9 mouse cellular contexts compared by ENCODE assay signal in genomic region chr2:32631737-32632394, GRCm38 (mm10). TPM values are rescaled to one million over a fixed set of nuclear protein-coding genes. Genes with fewer than 3 reads are reported as not detected.
DNase-seq lines count a peak whose midpoint lies in the region; ATAC-seq lines count a peak whose summit lies in the region.
"Had no signal": no experiment of that assay in that cellular context is flagged by ENCODE, and none has a peak within 500 bp of the region (broad histone marks: within the 10 kb centered on the region; RNA-seq: fewer than 3 reads in every experiment).

No protein-coding gene starts in this region.

- ATAC-seq in inflammation-experienced regulatory T-cells, adult 6 months: peak; percentile 61
- peak; percentile 83 for ATAC-seq in megakaryocyte progenitor cell, adult 5-6 weeks (replicated peaks; ENCODE audit: poor library complexity)

- DNase-seq in urinary bladder, postnatal 14 days (ENCODE audit: low spot score): peak; percentile 84
- no peak for DNase-seq in urinary bladder, adult 2 months (ENCODE audit: low spot score)
- peak; percentile 78 to 86 for DNase-seq in cerebellum, postnatal 25 days
- DNase-seq in gastrocnemius, postnatal 14 days: peak; percentile 82
- DNase-seq in left cerebral cortex, postnatal 14 days (ENCODE audit: low spot score in 2 of 2): peak; percentile 81 to 82
- peak; percentile 55 to 77 for DNase-seq in spleen, adult 18-20 months

- intact Hi-C loops in gastrocnemius, postnatal 14 days (cut with DNase I; ENCODE audit: low total_unique reads): loop anchor here (2.0 kb wide), 1 partner anchor 59 kb away; no protein-coding TSS in a partner anchor
- intact Hi-C loops in left cerebral cortex, postnatal 14 days (cut with DNase I): loop anchor here (1.0 kb wide), 1 partner anchor 57 kb away; no protein-coding TSS in a partner anchor

RNA-seq across cellular contexts. Expression of gene Ak1, which starts 10.3 kb away (rescaled TPM):
- 43.8 and 59.1 TPM in 2 replicates for polyA plus RNA-seq in urinary bladder, adult 2 months (2012; rRNA removed)
- total RNA-seq in gastrocnemius, postnatal 14 days (2021): 1,000 to 10,000 TPM; 1,800 to 1,917 TPM
- polyA plus RNA-seq in inflammation-experienced regulatory T-cells, adult 6 months (2017; shearing (Covaris generic)): under 1 TPM in 1 of 3 experiments, not detected in 2; 0.52 TPM
- total RNA-seq in left cerebral cortex, postnatal 14 days (2021): 100 to 1,000 TPM; 162 to 164 TPM
- 0.12 and 1.8 TPM in 2 replicates for total RNA-seq in megakaryocyte progenitor cell, adult 5-6 weeks (2015)
- 0.12 and 0.14 TPM in 2 replicates for total RNA-seq in megakaryocyte progenitor cell, adult 5-6 weeks (2017)

RNA-seq across cellular contexts. Expression of gene Eng, which starts 14.5 kb away (rescaled TPM):
- 59.8 and 73.9 TPM in 2 replicates for polyA plus RNA-seq in urinary bladder, adult 2 months (2012; rRNA removed)
- 10 to 100 TPM; 46.8 to 49.3 TPM for total RNA-seq in gastrocnemius, postnatal 14 days (2021)
- polyA plus RNA-seq in inflammation-experienced regulatory T-cells, adult 6 months (2017; shearing (Covaris generic)): not detected
- 10 to 100 TPM; 30.7 to 34.5 TPM for total RNA-seq in left cerebral cortex, postnatal 14 days (2021)
- total RNA-seq in megakaryocyte progenitor cell, adult 5-6 weeks (2015): 14.7 and 15.5 TPM in 2 replicates
- 6.9 and 8.5 TPM in 2 replicates for total RNA-seq in megakaryocyte progenitor cell, adult 5-6 weeks (2017)

RNA-seq across cellular contexts. Expression of gene St6galnac6, which starts 32.4 kb away (rescaled TPM):
- 20.8 and 33.1 TPM in 2 replicates for polyA plus RNA-seq in urinary bladder, adult 2 months (2012; rRNA removed)
- total RNA-seq in gastrocnemius, postnatal 14 days (2021): 10 to 100 TPM; 42.7 to 51.0 TPM
- 1 to 10 TPM; 3.4 to 5.1 (median 4.3) TPM for polyA plus RNA-seq in inflammation-experienced regulatory T-cells, adult 6 months (2017; shearing (Covaris generic))
- 100 to 1,000 TPM; 110 to 114 TPM for total RNA-seq in left cerebral cortex, postnatal 14 days (2021)
- total RNA-seq in megakaryocyte progenitor cell, adult 5-6 weeks (2015): 7.9 and 9.4 TPM in 2 replicates
- 19.0 and 24.4 TPM in 2 replicates for total RNA-seq in megakaryocyte progenitor cell, adult 5-6 weeks (2017)

RNA-seq across cellular contexts. Expression of gene St6galnac4, which starts 45.0 kb away (rescaled TPM):
- 13.3 and 16.1 TPM in 2 replicates for polyA plus RNA-seq in urinary bladder, adult 2 months (2012; rRNA removed)
- total RNA-seq in gastrocnemius, postnatal 14 days (2021): 10 to 100 TPM; 25.6 to 26.3 TPM
- 10 to 100 TPM; 31.5 to 42.6 (median 33.5) TPM for polyA plus RNA-seq in inflammation-experienced regulatory T-cells, adult 6 months (2017; shearing (Covaris generic))
- total RNA-seq in left cerebral cortex, postnatal 14 days (2021): 10 to 100 TPM; 36.2 to 38.4 TPM
- 26.2 and 33.1 TPM in 2 replicates for total RNA-seq in megakaryocyte progenitor cell, adult 5-6 weeks (2015)
- 38.7 and 40.4 TPM in 2 replicates for total RNA-seq in megakaryocyte progenitor cell, adult 5-6 weeks (2017)

RNA-seq across cellular contexts. Expression of gene 9430097D07Rik, which starts 56.4 kb away (rescaled TPM):
- 0.07 TPM in 1 of 2 replicates, not detected in the other for polyA plus RNA-seq in urinary bladder, adult 2 months (2012; rRNA removed)
- not detected for total RNA-seq in gastrocnemius, postnatal 14 days (2021)
- under 1 TPM in 1 of 3 experiments, not detected in 2; 0.31 TPM for polyA plus RNA-seq in inflammation-experienced regulatory T-cells, adult 6 months (2017; shearing (Covaris generic))
- 1 to 10 TPM in 1 of 2 experiments, under 1 TPM in 1; 0.86 to 1.1 TPM for total RNA-seq in left cerebral cortex, postnatal 14 days (2021)
- not detected in 2 replicates for total RNA-seq in megakaryocyte progenitor cell, adult 5-6 weeks (2015)
- not detected in 2 replicates for total RNA-seq in megakaryocyte progenitor cell, adult 5-6 weeks (2017)
- total RNA-seq: adrenal gland, postnatal 4 days had no signal

Comparison
In these comparisons a context has a peak if more than half of its experiments do, and no peak if none do; other contexts are left out.
1. RNA of gene Ak1, which starts 10.3 kb away (total RNA-seq): 1,800 to 1,917 TPM in gastrocnemius, postnatal 14 days and 162 to 164 TPM in left cerebral cortex, postnatal 14 days; 0.12 to 1.8 TPM in megakaryocyte progenitor cell, adult 5-6 weeks; every median in the first group is over 10 times any median in the second.